In the genomic region with DNA sequence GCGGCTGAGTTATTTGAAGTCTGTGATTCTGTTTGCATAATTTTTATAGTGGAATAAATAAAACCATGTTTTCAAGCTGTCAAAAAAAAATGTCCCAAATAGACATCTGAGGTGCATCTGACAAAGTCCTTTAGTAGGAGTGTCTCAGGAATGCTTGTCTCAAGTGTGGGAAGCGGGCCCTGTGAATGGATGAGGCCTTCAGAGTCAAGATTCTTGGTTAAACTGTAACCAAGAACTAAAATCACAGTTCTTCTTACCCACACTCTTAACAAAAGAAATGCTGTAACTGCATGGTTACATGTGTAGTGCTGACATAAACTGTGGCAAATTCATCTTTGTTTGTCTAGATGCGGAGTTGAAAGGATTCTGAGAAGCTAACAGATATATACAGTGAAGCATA, we compare ENCODE assay signal across 25 mouse cellular contexts.
"Had no signal": no experiment of that assay in that cellular context is flagged by ENCODE, and none has a peak within 500 bp of the region (broad histone marks: within the 10 kb centered on the region; RNA-seq: fewer than 3 reads in every experiment).

No protein-coding gene starts in this region.

- H3K9ac ChIP-seq: heart, embryonic 13.5 days; heart, embryonic 15.5 days; hindbrain, embryonic 13.5 days; hindbrain, embryonic 15.5 days; kidney, embryonic 15.5 days; limb, embryonic 12.5 days; liver, embryonic 13.5 days; liver, embryonic 15.5 days had no signal

- H3K4me1 ChIP-seq: heart, embryonic 13.5 days; heart, embryonic 15.5 days; hindbrain, embryonic 13.5 days; hindbrain, embryonic 15.5 days; kidney, embryonic 15.5 days; limb, embryonic 10.5 days; limb, embryonic 12.5 days; liver, embryonic 13.5 days; liver, embryonic 15.5 days had no signal

- H3K4me2 ChIP-seq: heart, embryonic 11.5 days; heart, embryonic 13.5 days; heart, embryonic 15.5 days; hindbrain, embryonic 13.5 days; hindbrain, embryonic 15.5 days; kidney, embryonic 15.5 days; limb, embryonic 12.5 days; liver, embryonic 11.5 days; liver, embryonic 13.5 days; liver, embryonic 15.5 days had no signal

- H3K27me3 ChIP-seq: heart, embryonic 13.5 days; heart, embryonic 15.5 days; hindbrain, embryonic 13.5 days; hindbrain, embryonic 15.5 days; kidney, embryonic 15.5 days; limb, embryonic 12.5 days; liver, embryonic 13.5 days; liver, embryonic 15.5 days had no signal

- H3K9me3 ChIP-seq: heart, embryonic 13.5 days; heart, embryonic 15.5 days; hindbrain, embryonic 13.5 days; hindbrain, embryonic 15.5 days; kidney, embryonic 15.5 days; limb, embryonic 10.5 days; limb, embryonic 12.5 days; liver, embryonic 13.5 days; liver, embryonic 15.5 days had no signal

- DNase-seq: gastrocnemius, postnatal 14 days; gastrocnemius, postnatal 36 days; heart, adult 11 months; heart, adult 2 months; heart, postnatal 14 days; heart, postnatal 36 days; kidney, adult 11 months; kidney, adult 2 months; kidney, adult 9 months; kidney, postnatal 10 days; kidney, postnatal 36 days; layer of hippocampus, postnatal 36 days; liver; liver, embryonic 13.5 days had no signal

- H3K4me3 ChIP-seq: heart, adult 2 months; heart, embryonic 13.5 days; heart, embryonic 15.5 days; hindbrain, embryonic 13.5 days; hindbrain, embryonic 15.5 days; kidney, embryonic 15.5 days; limb, embryonic 10.5 days; limb, embryonic 12.5 days; liver, embryonic 13.5 days; liver, embryonic 15.5 days had no signal

- H3K27ac ChIP-seq: heart, adult 2 months; heart, embryonic 13.5 days; heart, embryonic 15.5 days; hindbrain, embryonic 13.5 days; hindbrain, embryonic 15.5 days; hindbrain, postnatal 0 days; kidney, embryonic 15.5 days; limb, embryonic 10.5 days; limb, embryonic 12.5 days; liver, embryonic 13.5 days; liver, embryonic 15.5 days had no signal

- H3K36me3 ChIP-seq: heart, embryonic 13.5 days; heart, embryonic 15.5 days; hindbrain, embryonic 13.5 days; hindbrain, embryonic 15.5 days; kidney, embryonic 15.5 days; limb, embryonic 10.5 days; limb, embryonic 12.5 days; liver, embryonic 13.5 days; liver, embryonic 15.5 days had no signal

- ATAC-seq: hindbrain, postnatal 0 days had no signal
